Mouse (Mus musculus) skeletal muscle tissue, adult 2 months (tissue): ENCODE measurements around the gene Snx21.

Source experiments
- DNase-seq: peaks from one replicate; pipeline ENCODE4 v3.0.0-alpha.2; 2012; ENCODE audit warnings: low read depth, low spot score

The Snx21 gene

GRCm38 (mm10) chr2:164770279-164770678 lies 15.3 kb upstream of the Snx21 start:
- no peak for DNase-seq

GRCm38 (mm10) chr2:164771123-164771522 lies 14.5 kb upstream of the Snx21 start:
- DNase-seq = no peak

DNA sequence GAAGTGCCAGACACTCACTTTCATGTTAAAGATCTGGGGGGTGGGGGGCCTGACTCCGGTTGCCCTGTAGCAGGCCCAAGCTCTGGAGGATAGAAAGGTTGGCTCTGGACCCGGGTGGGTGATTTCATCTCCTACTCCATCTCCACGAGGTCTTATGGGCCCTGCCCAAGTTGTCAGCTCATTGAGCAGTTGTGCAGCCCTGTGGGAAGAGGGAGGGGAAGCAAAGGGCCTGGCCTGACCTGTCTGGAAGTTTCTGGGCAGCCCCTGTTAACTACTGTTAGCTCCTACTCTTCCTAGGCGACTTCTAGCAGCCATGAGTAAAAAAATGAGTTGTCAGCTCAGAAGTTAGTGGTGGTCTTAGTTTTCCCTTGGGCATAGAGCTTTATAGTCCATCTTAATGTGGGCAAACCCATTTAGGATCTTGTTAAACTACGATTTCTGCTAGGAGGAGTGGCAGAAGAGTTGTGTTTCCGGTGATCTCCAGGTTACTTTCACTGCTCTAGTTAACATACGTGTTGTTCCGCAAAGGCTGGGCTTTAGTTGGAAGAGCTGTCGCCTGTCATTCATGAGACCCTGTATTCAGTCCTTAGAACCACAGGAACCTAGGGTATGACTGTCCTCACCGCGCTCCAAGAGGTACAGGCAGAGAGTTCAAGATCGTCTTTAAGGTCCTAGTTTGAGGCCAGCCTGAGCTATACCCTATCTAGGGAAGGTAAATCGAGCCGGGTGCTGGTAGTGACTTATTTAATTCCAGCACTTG lies 12.2 kb upstream of the Snx21 start:
- DNase-seq = no peak

GRCm38 (mm10) chr2:164773989-164774364 lies 11.6 kb upstream of the Snx21 start:
- DNase-seq = no peak

DNA sequence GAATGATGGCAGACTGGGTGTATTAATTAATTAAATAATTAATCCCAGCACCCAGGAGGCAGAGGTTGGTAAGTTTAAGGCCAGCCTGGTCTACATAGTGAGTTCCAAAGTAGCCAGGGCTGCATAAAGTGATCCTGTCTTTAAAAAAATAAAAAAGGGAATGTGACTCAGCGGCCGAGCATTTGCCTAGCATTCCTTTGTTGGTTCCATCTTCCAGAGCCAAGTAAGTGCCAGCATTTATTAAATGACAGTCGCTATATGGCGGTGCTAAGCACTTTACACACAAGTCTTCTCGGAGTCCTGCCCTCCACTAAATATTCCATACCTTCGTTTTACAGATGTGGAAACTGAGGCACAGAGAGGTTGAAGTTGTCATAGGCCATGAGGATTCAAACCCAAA lies 9.5 kb upstream of the Snx21 start:
- DNase-seq = no peak

GRCm38 (mm10) chr2:164776801-164777200 lies 8.8 kb upstream of the Snx21 start:
- DNase-seq = no peak

GRCm38 (mm10) chr2:164777246-164778014 lies 8.2 kb upstream of the Snx21 start:
- no peak for DNase-seq

GRCm38 (mm10) chr2:164778015-164778287 lies 7.7 kb upstream of the Snx21 start:
- no peak for DNase-seq

- peak; percentile 93 for DNase-seq
These were observed 6.8 kb upstream of the Snx21 start for GRCm38 (mm10) chr2:164778809-164779208.

- DNase-seq = peak; percentile 97
These were observed 6.0 kb upstream of the Snx21 start, which contains the start of gene Tnnc2 for GRCm38 (mm10) chr2:164779481-164780086. Tnnc2 (minus strand) TSS chr2:164779967.

GRCm38 (mm10) chr2:164781876-164782275 lies 3.7 kb upstream of the Snx21 start:
- DNase-seq = peak; percentile 94

GRCm38 (mm10) chr2:164783926-164784581 lies 1.6 kb upstream of the Snx21 start:
- no peak for DNase-seq

DNA sequence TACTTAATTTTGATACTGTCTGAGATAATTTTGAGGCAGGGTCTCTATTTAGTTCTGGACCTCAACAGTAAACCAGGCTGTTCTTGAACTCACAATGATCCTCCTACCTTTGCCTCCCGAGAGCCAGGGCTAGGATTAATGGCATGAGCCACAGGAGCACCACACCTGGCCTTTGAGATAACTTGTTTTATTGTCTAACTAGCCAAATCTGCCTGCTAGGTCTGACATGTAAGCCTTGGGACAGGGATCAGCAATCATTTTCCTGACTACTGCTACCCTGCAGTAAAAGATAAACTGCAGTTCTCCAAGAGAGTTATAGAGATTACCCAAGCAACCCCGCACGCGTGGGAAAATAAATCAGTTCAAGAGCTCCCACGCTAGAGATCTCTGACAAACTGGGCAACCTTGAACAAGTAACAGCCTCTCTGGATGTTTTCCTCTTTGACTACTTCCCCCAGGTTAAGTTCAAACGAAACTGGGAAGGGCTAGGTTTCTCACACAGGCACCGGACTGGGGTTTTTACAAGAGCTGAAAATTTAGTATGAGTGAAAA lies 678 bp upstream of the Snx21 start:
- DNase-seq = no peak

DNA sequence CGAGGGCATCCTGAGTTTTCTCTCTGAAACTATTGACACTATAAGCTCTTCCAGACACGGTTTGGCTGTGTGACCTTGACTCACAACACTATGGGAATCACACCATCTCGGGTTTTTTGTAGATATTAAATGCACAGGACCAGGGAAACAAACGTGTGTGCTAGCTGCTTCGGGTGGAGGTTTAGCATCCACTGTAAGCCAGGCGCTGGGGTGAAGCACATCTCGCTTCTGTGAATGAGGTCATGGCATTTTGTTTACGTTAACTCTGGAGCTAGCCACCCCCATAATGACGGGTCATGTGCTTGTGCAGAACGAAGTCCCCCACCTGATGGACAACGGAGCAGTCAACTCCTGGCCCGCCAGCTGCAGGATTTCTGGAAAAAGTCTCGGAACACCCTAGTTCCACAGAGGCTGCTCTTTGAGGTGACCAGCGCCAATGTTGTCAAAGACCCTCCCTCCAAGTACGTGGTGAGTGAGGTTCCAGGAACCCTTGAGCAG lies 814 bp downstream of the Snx21 start:
- DNase-seq = no peak

DNA sequence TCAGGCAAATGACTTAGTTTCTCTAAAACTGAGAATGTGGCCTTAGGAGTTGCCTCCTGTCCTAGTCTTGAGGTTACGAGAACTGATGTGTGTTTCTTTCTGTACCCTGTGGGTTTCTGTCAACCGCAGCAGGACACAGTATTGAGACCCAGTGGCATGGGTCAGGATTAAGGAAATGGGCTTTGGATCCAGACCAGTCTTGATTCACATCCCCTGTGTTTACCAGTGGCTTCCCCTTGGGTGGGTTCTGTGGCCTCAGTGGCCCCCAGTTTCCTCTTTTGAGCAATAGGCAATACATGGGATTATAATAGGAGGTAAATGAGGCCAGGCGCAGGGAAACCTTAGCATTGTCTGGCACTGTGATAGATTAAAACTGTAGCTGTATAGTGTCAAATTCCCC lies 1.4 kb downstream of the Snx21 start:
- no peak for DNase-seq

GRCm38 (mm10) chr2:164787779-164788178 lies 2.2 kb downstream of the Snx21 start:
- DNase-seq = no peak

- DNase-seq = no peak
These were observed 2.8 kb downstream of the Snx21 start for GRCm38 (mm10) chr2:164788411-164788810.

- DNase-seq = no peak
These were observed 4.8 kb downstream of the Snx21 start for GRCm38 (mm10) chr2:164790451-164790850.

- no peak for DNase-seq
These were observed 6.2 kb downstream of the Snx21 start for GRCm38 (mm10) chr2:164791841-164792261.

GRCm38 (mm10) chr2:164792400-164793190 lies 7.0 kb downstream of the Snx21 start:
- DNase-seq = no peak

- DNase-seq = no peak
These were observed 7.6 kb downstream of the Snx21 start for GRCm38 (mm10) chr2:164793236-164793635.
